Mouse (Mus musculus) kidney, adult 2 months (tissue): Measurements from ENCODE around the gene Adgra3. TPM values are rescaled to one million over a fixed set of nuclear protein-coding genes. Genes with fewer than 3 reads are reported as not detected.

Source experiments
- DNase-seq: peaks from one replicate; pipeline ENCODE4 v3.0.0; 2021
- H3K27ac ChIP-seq: fragments of 200-500 bp; 2 replicates; pipeline ENCODE4 v1.5.1; 2012; ENCODE audit warnings: low read depth, low read length, control low read depth, inconsistent platforms; ENCODE audit not compliant: insufficient read depth
- H3K27me3 ChIP-seq: fragments of 200-500 bp; replicated peaks from 2 replicates; pipeline ENCODE4 v1.6.1; 2012; ENCODE audit warnings: mild to moderate bottlenecking, moderate library complexity, low read length, inconsistent platforms; ENCODE audit not compliant: control insufficient read depth, insufficient read depth
- H3K36me3 ChIP-seq: fragments of 200-500 bp; 2 replicates; pipeline ENCODE4 v1.6.1; 2012; ENCODE audit warnings: mild to moderate bottlenecking, moderate library complexity, low read length, inconsistent platforms; ENCODE audit not compliant: control insufficient read depth, insufficient read depth
- H3K4me1 ChIP-seq: fragments of 200-500 bp; 2 replicates; pipeline ENCODE4 v1.6.1; 2011; ENCODE audit warnings: low read length; ENCODE audit not compliant: control insufficient read depth, insufficient read depth
- H3K4me3 ChIP-seq: fragments of 200-500 bp; 2 replicates; pipeline ENCODE4 v1.5.1; 2011; ENCODE audit warnings: mild to moderate bottlenecking, low read depth, low read length, control low read depth; ENCODE audit not compliant: insufficient read depth
- CTCF ChIP-seq: fragments of 200-500 bp; conservative IDR thresholded peaks from 2 replicates; pipeline ENCODE4 v1.5.1; 2011; ENCODE audit warnings: low read depth, mild to moderate bottlenecking, control low read depth, low read length, moderate library complexity, mixed read lengths; ENCODE audit not compliant: insufficient read depth, insufficient read length
- POLR2A ChIP-seq: fragments of 200-500 bp; IDR thresholded peaks from one replicate; pipeline ENCODE4 v1.6.1; 2011; ENCODE audit warnings: low read depth, low read length, control low read depth
- WGBS: fragments of 180-500 bp; shearing (Covaris S2); methylation state at CpG from one replicate; pipeline ENCODE4 v1.1.7; 2018; 5-methylcytosine and 5-hydroxymethylcytosine counted together
- polyA plus RNA-seq: library from polyadenylated mRNA; depleted of rRNA; stranded (reverse); fragments of >200 nt; gene quantifications from 2 replicates; pipeline ENCODE4 v1.2.3, GENCODE M21; 2012

Adgra3 gene
- polyA plus RNA-seq, 1 experiment, result 57.2 TPM

DNA sequence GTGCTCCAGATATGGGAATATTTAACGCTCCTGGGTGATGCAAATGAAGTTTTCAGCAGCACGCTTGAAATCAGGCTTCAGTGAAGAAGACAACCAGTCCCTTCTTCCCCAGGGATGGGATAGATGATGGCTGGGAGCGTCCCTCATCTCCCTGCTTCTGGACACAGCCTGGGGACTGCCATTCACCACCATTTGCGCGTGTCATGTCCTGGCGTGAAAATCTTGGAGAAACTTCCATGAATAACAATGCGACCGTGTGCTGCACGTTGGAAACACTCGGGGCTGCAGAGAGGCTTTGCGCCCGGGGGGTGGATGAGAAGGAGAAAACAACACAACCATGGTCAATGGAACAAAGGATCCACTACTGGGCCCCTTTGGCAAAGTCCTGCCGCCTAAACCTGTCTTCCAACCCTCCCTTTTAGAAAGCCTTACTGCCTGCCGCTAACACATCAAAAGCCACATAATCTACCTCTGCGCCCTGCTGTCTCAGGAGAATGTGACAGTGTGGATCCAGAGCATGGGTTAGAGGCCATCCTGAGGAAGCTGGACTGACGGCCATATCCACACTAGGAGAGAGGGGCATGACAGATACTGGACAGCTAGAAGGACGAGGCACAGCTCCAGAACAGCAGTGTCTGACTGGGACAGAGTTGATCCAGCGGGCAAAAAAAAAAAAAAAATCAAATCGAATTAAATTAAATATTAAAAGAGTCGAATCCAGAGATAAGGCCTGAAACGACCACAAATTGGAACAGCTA is 8.0 kb downstream of the Adgra3 start:
- Histone ChIP-seq H3K4me3 (no peak overlapping the region), H3K36me3 (no peaks in the 10 kb centered on the region), H3K4me1 (no peaks in the 10 kb centered on the region; the same call in 1 of the 2 replicates), H3K27me3 (no peaks in the 10 kb centered on the region), H3K27ac (no peak overlapping the region)
- 80% methylated on average over 21 of the region's 21 CpGs for WGBS
- TF ChIP-seq POLR2A, result no peak
- no peak for DNase-seq

- Histone ChIP-seq H3K4me1 (peaks cover 4% of the 10 kb centered on the region), H3K27me3 (no peaks in the 10 kb centered on the region), H3K4me3 (no peak overlapping the region), H3K27ac (no peak overlapping the region), H3K36me3 (no peaks in the 10 kb centered on the region)
- 63% methylated on average over 3 of the region's 3 CpGs for WGBS
- no peak for DNase-seq
- TF ChIP-seq CTCF, result no peak
- TF ChIP-seq POLR2A, result no peak
Measured at GRCm38 (mm10) chr5:50050037-50050436, 8.8 kb downstream of the Adgra3 start.

DNA sequence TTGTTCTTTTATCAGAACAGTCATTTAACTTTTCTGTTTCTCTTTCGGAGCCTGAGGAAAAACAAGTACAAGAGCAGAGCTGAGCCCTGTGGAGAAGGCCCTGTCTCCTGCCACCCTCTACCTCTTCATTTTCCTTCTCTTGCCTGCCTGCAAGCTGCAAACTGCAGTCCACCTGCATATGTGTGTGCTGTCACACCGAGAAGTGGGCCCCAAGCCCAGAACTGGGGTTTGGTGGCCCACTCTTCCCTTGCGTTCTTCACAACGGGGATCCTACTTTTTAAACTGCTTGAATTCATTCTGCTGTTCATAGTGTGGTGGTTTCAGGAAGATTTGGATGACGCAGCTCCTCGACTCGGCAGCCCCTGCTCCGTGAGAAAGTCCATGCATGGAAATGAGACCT is 9.3 kb downstream of the Adgra3 start:
- Histone ChIP-seq H3K27ac (no peak overlapping the region), H3K4me3 (no peak overlapping the region), H3K36me3 (no peaks in the 10 kb centered on the region), H3K4me1 (peaks cover 4% of the 10 kb centered on the region), H3K27me3 (no peaks in the 10 kb centered on the region)
- no peak for DNase-seq
- 73% methylated on average over 8 of the region's 8 CpGs for WGBS
- TF ChIP-seq CTCF (no peak), POLR2A (no peak)

GRCm38 (mm10) chr5:50048960-50049359 is 9.8 kb downstream of the Adgra3 start:
- no peaks in the 10 kb centered on the region for H3K27me3 ChIP-seq
- no peak overlapping the region for H3K4me3 ChIP-seq
- DNase-seq, result no peak
- H3K4me1 ChIP-seq, result peaks cover 4% of the 10 kb centered on the region
- 67% methylated on average over 7 of the region's 7 CpGs for WGBS
- no peak overlapping the region for H3K27ac ChIP-seq
- no peaks in the 10 kb centered on the region for H3K36me3 ChIP-seq
- TF ChIP-seq CTCF (no peak), POLR2A (no peak)

GRCm38 (mm10) chr5:50048271-50048851 is 10.4 kb downstream of the Adgra3 start:
- H3K36me3 ChIP-seq, result no peaks in the 10 kb centered on the region
- no peak for TF ChIP-seq POLR2A
- TF ChIP-seq CTCF, result no peak
- H3K4me1 ChIP-seq, result peaks cover 4% of the 10 kb centered on the region
- no peaks in the 10 kb centered on the region for H3K27me3 ChIP-seq
- H3K4me3 ChIP-seq, result no peak overlapping the region
- 42% methylated on average over 5 of the region's 5 CpGs for WGBS
- no peak for DNase-seq
- H3K27ac ChIP-seq, result no peak overlapping the region

- DNase-seq, result no peak
- no peaks in the 10 kb centered on the region for H3K36me3 ChIP-seq
- no peak overlapping the region for H3K27ac ChIP-seq
- TF ChIP-seq POLR2A, result no peak
- TF ChIP-seq CTCF, result no peak
- H3K4me3 ChIP-seq, result no peak overlapping the region
- H3K27me3 ChIP-seq, result no peaks in the 10 kb centered on the region
- H3K4me1 ChIP-seq, result peaks cover 17% of the 10 kb centered on the region
- 55% methylated on average over 6 of the region's 6 CpGs for WGBS
Measured at GRCm38 (mm10) chr5:50045180-50045579, 13.6 kb downstream of the Adgra3 start.

- H3K4me1 ChIP-seq, result peaks cover 25% of the 10 kb centered on the region
- no peak for DNase-seq
- TF ChIP-seq CTCF, result no peak
- no peak for TF ChIP-seq POLR2A
- H3K27me3 ChIP-seq, result no peaks in the 10 kb centered on the region
- H3K4me3 ChIP-seq, result no peak overlapping the region
- 89% methylated on average over 4 of the region's 4 CpGs for WGBS
- H3K27ac ChIP-seq, result no peak overlapping the region
- no peaks in the 10 kb centered on the region for H3K36me3 ChIP-seq
Measured at GRCm38 (mm10) chr5:50043677-50044076, 15.1 kb downstream of the Adgra3 start.
